Mouse (Mus musculus) testis, adult 2 months (tissue): Measurements from ENCODE around the gene Nt5c2. TPM values are rescaled to one million over a fixed set of nuclear protein-coding genes. Genes with fewer than 3 reads are reported as not detected.
A peak's percentile ranks its signal among the peaks of the same experiment; 100 is the strongest.
"Not testable (repeated sequence)": the region's sequence is repeated elsewhere in the genome, so short reads cannot be mapped to it uniquely, and the experiment has no call there.

Source experiments
- H3K27ac ChIP-seq: fragments of 200-500 bp; 2 replicates; pipeline ENCODE4 v1.5.1; 2012; ENCODE audit warnings: low read depth, low read length; ENCODE audit not compliant: control insufficient read depth, insufficient read depth
- H3K27me3 ChIP-seq: fragments of 200-500 bp; 2 replicates; pipeline ENCODE4 v1.6.1; 2012; ENCODE audit warnings: mild to moderate bottlenecking, low read length, moderate library complexity; ENCODE audit not compliant: control insufficient read depth, insufficient read depth
- H3K36me3 ChIP-seq: fragments of 200-500 bp; 2 replicates; pipeline ENCODE4 v1.6.1; 2012; ENCODE audit warnings: mild to moderate bottlenecking, low read length; ENCODE audit not compliant: control insufficient read depth, insufficient read depth
- H3K4me1 ChIP-seq: fragments of 200-500 bp; 2 replicates; pipeline ENCODE4 v1.6.1; 2012; ENCODE audit warnings: low read length; ENCODE audit not compliant: control insufficient read depth, insufficient read depth
- H3K4me3 ChIP-seq: fragments of 200-500 bp; 2 replicates; pipeline ENCODE4 v1.5.1; 2012; ENCODE audit warnings: low read depth, mild to moderate bottlenecking, low read length, moderate library complexity, mixed read lengths; ENCODE audit not compliant: control insufficient read depth
- CTCF ChIP-seq: fragments of 200-500 bp; IDR thresholded peaks from 2 replicates; pipeline ENCODE4 v1.5.1; 2012; ENCODE audit warnings: low read depth, mild to moderate bottlenecking, inconsistent platforms, low read length, moderate library complexity; ENCODE audit not compliant: control insufficient read depth, insufficient read depth, insufficient replicate concordance
- POLR2A ChIP-seq: fragments of 200-500 bp; IDR thresholded peaks from 2 replicates; pipeline ENCODE4 v1.6.1; 2012; ENCODE audit warnings: low read depth, mild to moderate bottlenecking, inconsistent platforms, low read length, moderate library complexity; ENCODE audit not compliant: control insufficient read depth
- polyA plus RNA-seq: library from polyadenylated mRNA; depleted of rRNA; stranded (reverse); fragments of >200 nt; gene quantifications from 2 replicates; pipeline ENCODE4 v1.2.3, GENCODE M21; 2012

Gene Nt5c2
- polyA plus RNA-seq, 1 experiment = 38.6 TPM

DNA sequence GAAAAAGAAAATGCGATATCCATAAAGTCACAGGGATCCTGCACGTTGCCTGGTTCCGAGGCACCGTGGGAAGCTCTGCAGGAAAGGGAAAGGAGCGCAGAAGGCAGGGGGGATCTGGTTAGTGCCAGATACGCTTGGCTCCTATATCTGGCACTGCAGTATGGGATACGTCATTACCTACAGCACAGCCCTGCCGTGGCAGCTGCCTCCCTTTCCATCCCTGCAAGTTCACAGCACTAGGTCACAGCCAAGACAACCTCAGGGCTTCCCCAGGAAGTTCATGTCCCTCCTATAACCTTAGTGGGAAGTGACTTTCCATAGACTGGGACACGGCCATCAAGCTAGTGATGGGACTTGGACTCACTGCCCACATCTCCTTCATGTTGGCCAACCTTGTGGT is 18.9 kb downstream of the Nt5c2 start:
- H3K27me3 ChIP-seq = no peaks in the 10 kb centered on the region
- no peak overlapping the region for H3K27ac ChIP-seq
- no peak for TF ChIP-seq CTCF
- TF ChIP-seq POLR2A = no peak
- H3K4me1 ChIP-seq = no peaks in the 10 kb centered on the region
- H3K4me3 ChIP-seq = no peak overlapping the region
- no peaks in the 10 kb centered on the region for H3K36me3 ChIP-seq

- H3K4me3 ChIP-seq, H3K27ac ChIP-seq, H3K4me1 ChIP-seq, H3K36me3 ChIP-seq, H3K27me3 ChIP-seq: not testable (repeated sequence)
These were observed 22.6 kb downstream of the Nt5c2 start for GRCm38 (mm10) chr19:46992329-46992728.

DNA sequence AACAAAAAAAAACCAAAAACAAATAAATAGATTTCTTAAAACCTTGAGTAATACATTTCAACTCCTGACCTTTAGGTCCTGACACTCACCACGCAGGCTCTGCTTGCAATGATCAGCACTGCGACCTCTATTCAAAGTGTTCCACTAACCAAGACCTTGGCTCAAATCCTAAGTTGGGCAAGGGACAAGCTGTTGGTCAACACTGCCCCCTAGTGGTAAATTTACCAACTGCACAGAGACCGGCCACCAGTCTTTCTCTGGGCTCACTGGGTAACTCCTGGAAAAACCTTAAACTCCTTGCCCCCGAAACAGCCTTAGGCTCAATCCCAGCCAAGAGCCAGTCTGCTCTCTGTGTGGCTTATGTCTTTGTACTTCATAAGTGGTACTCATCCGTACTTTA is 23.8 kb downstream of the Nt5c2 start:
- H3K36me3 ChIP-seq = no peaks in the 10 kb centered on the region
- no peaks in the 10 kb centered on the region for H3K27me3 ChIP-seq
- H3K4me1 ChIP-seq = no peaks in the 10 kb centered on the region
- TF ChIP-seq POLR2A = no peak
- TF ChIP-seq CTCF = peak; percentile 85
- H3K4me3 ChIP-seq = no peak overlapping the region
- H3K27ac ChIP-seq = no peak overlapping the region

DNA sequence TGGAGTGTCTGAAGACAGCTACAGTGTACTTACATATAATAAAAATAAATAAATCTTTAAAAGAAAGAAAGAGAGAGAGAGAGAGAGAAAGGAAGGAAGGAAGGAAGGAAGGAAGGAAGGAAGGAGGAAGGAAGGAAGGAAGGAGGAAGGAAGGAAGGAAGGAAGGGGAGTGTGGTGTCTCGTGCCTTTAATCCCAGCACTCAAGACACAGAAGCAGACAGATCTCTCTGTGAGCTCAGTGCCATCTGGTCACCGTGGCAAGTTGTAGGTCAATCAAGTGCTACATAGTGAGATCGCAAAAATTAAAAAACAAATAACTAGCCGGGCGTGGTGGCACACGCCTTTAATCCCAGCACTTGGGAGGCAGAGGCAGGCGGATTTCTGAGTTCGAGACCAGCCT is 24.3 kb downstream of the Nt5c2 start:
- H3K36me3 ChIP-seq, H3K27me3 ChIP-seq, H3K4me1 ChIP-seq, H3K27ac ChIP-seq, H3K4me3 ChIP-seq: not testable (repeated sequence)

GRCm38 (mm10) chr19:46990153-46990518 is 24.8 kb downstream of the Nt5c2 start:
- no peak for TF ChIP-seq POLR2A
- no peak for TF ChIP-seq CTCF
- H3K27me3 ChIP-seq = no peaks in the 10 kb centered on the region
- no peaks in the 10 kb centered on the region for H3K36me3 ChIP-seq
- H3K4me3 ChIP-seq = no peak overlapping the region
- no peak overlapping the region for H3K27ac ChIP-seq
- no peaks in the 10 kb centered on the region for H3K4me1 ChIP-seq

- no peaks in the 10 kb centered on the region for H3K27me3 ChIP-seq
- H3K36me3 ChIP-seq = no peaks in the 10 kb centered on the region
- TF ChIP-seq CTCF = no peak
- no peak for TF ChIP-seq POLR2A
- H3K4me3 ChIP-seq = no peak overlapping the region
- no peaks in the 10 kb centered on the region for H3K4me1 ChIP-seq
- H3K27ac ChIP-seq = no peak overlapping the region
These were observed 25.3 kb downstream of the Nt5c2 start for GRCm38 (mm10) chr19:46989479-46990152.

GRCm38 (mm10) chr19:46988231-46989087 is 26.5 kb downstream of the Nt5c2 start:
- no peak overlapping the region for H3K27ac ChIP-seq
- TF ChIP-seq POLR2A (no peak), CTCF (no peak)
- H3K4me3 ChIP-seq = no peak overlapping the region

GRCm38 (mm10) chr19:46987646-46988045 is 27.3 kb downstream of the Nt5c2 start:
- H3K4me3 ChIP-seq = no peak overlapping the region
- no peaks in the 10 kb centered on the region for H3K36me3 ChIP-seq
- no peak overlapping the region for H3K27ac ChIP-seq
- TF ChIP-seq CTCF (no peak), POLR2A (no peak)
- no peaks in the 10 kb centered on the region for H3K4me1 ChIP-seq
- no peaks in the 10 kb centered on the region for H3K27me3 ChIP-seq

More at GRCm38 (mm10) chr19:46988231-46989087, 26.5 kb downstream of the Nt5c2 start:
- Histone ChIP-seq H3K4me1 (no peaks in the 10 kb centered on the region), H3K27me3 (no peaks in the 10 kb centered on the region), H3K36me3 (no peaks in the 10 kb centered on the region)
